In genomic region chr1:171172779-171173178, GRCm38 (mm10) we compare ENCODE assay signal across 31 mouse cellular contexts. TPM values are rescaled to one million over a fixed set of nuclear protein-coding genes. Genes with fewer than 3 reads are reported as not detected.
"Had no signal": no experiment of that assay in that cellular context is flagged by ENCODE, and none has a peak within 500 bp of the region (broad histone marks: within the 10 kb centered on the region; RNA-seq: fewer than 3 reads in every experiment).

No protein-coding gene starts in this region.

- DNase-seq: gastrocnemius, postnatal 10 days; gastrocnemius, postnatal 25 days; heart, postnatal 4 days; kidney, adult 18-20 months; kidney, adult 8-10 months; kidney, postnatal 10 days; kidney, postnatal 36 days; layer of hippocampus, adult 9-11 months; layer of hippocampus, postnatal 36 days; left cerebral cortex, postnatal 4 days had no signal

- H3K27ac ChIP-seq: heart, embryonic 10.5 days; hindbrain, embryonic 10.5 days; hindbrain, embryonic 12.5 days; hindbrain, embryonic 14.5 days; intestine, embryonic 15.5 days; limb, embryonic 13.5 days; limb, embryonic 15.5 days; liver, embryonic 12.5 days; liver, embryonic 14.5 days had no signal

- H3K4me3 ChIP-seq: heart, embryonic 10.5 days; heart, embryonic 12.5 days; hindbrain, embryonic 10.5 days; hindbrain, embryonic 12.5 days; intestine, embryonic 15.5 days; limb, embryonic 13.5 days; limb, embryonic 15.5 days; liver, embryonic 12.5 days had no signal

- H3K4me1 ChIP-seq: hindbrain, embryonic 10.5 days; hindbrain, embryonic 12.5 days; intestine, embryonic 15.5 days; limb, embryonic 13.5 days; limb, embryonic 15.5 days; liver, embryonic 12.5 days had no signal

RNA-seq across cellular contexts. Expression of gene Mpz, which starts 22.3 kb away (rescaled TPM):
- total RNA-seq: layer of hippocampus, adult 18-20 months; layer of hippocampus, adult 8-10 months; layer of hippocampus, postnatal 14 days; layer of hippocampus, postnatal 36 days; left cerebral cortex, adult 18-20 months; left cerebral cortex, postnatal 10 days; left cerebral cortex, postnatal 25 days; left cerebral cortex, postnatal 4 days had no signal
- polyA plus RNA-seq: heart, embryonic 14.5 days; inflammation-experienced regulatory T-cells, adult 6 months; kidney, embryonic 14.5 days had no signal

RNA-seq across cellular contexts. Expression of gene Pcp4l1, which starts 23.3 kb away (rescaled TPM):
- polyA plus RNA-seq: inflammation-experienced regulatory T-cells, adult 6 months had no signal

RNA-seq across cellular contexts. Expression of gene Nr1i3, which starts 41.0 kb away (rescaled TPM):
- total RNA-seq: gastrocnemius, postnatal 10 days; gastrocnemius, postnatal 25 days; heart, adult 8-10 months; heart, postnatal 25 days; heart, postnatal 4 days; left cerebral cortex, postnatal 10 days; left cerebral cortex, postnatal 4 days had no signal
